Mouse (Mus musculus) megakaryocyte, embryonic 14.5 days (primary cell): ENCODE data around the gene Hspd1.

Source experiments
- FLI1 ChIP-seq: IDR thresholded peaks from 2 replicates; pipeline ENCODE4 v1.6.1; 2012; ENCODE audit warnings: low read length, inconsistent platforms, mixed read lengths
- GATA1 ChIP-seq: IDR thresholded peaks from 3 replicates; pipeline ENCODE4 v1.6.1; 2012; ENCODE audit warnings: mixed read lengths, low read length, inconsistent platforms, borderline replicate concordance

GRCm38 (mm10) chr1:55048841-55049587, 39.0 kb downstream of the Hspd1 start:
- TF ChIP-seq GATA1 (no peak), FLI1 (no peak)
